Mouse (Mus musculus) left cerebral cortex, adult 18-20 months (tissue): ENCODE results near the gene Snrk. TPM values are rescaled to one million over a fixed set of nuclear protein-coding genes. Genes with fewer than 3 reads are reported as not detected.

Experiments
- DNase-seq, 2 experiments: peaks; one replicate each; pipeline ENCODE4 v3.0.0; 2021 to 2022; ENCODE audit warnings: low spot score in 2 of 2, mixed read lengths in 1 of 2
- total RNA-seq, 2 experiments: library from RNA; stranded (reverse); gene quantifications; 2 replicates each; pipeline ENCODE4 v1.2.3; 2021

Gene Snrk
- total RNA-seq, 2 experiments from 2014 or later = 120 to 122 TPM

- no peak for DNase-seq
Observed at GRCm38 (mm10) chr9:122177256-122178220, 60.5 kb downstream of the Snrk start.

GRCm38 (mm10) chr9:122178427-122178826 lies 61.4 kb downstream of the Snrk start:
- no peak for DNase-seq

- DNase-seq = no peak
Observed at GRCm38 (mm10) chr9:122180105-122180504, 63.0 kb downstream of the Snrk start.

GRCm38 (mm10) chr9:122183074-122183473 lies 66.0 kb downstream of the Snrk start:
- no peak for DNase-seq

- no peak for DNase-seq
Observed at GRCm38 (mm10) chr9:122184329-122184728, 67.3 kb downstream of the Snrk start.

GRCm38 (mm10) chr9:122185061-122185460 lies 68.0 kb downstream of the Snrk start:
- peak; percentile 77 to 79 for DNase-seq

GRCm38 (mm10) chr9:122185953-122186352 lies 68.9 kb downstream of the Snrk start:
- DNase-seq = peak in 1 of 2 experiments; percentile 26

- DNase-seq = no peak
Observed at GRCm38 (mm10) chr9:122186643-122187226, 69.7 kb downstream of the Snrk start.

- DNase-seq = no peak
Observed at GRCm38 (mm10) chr9:122187451-122187921, 70.4 kb downstream of the Snrk start.

GRCm38 (mm10) chr9:122188724-122189123 lies 71.7 kb downstream of the Snrk start:
- no peak for DNase-seq

GRCm38 (mm10) chr9:122193361-122193760 lies 76.3 kb downstream of the Snrk start:
- no peak for DNase-seq

- no peak for DNase-seq
Observed at GRCm38 (mm10) chr9:122193823-122194222, 76.8 kb downstream of the Snrk start.

GRCm38 (mm10) chr9:122195042-122195682 lies 78.1 kb downstream of the Snrk start:
- DNase-seq = no peak

GRCm38 (mm10) chr9:122197021-122197420 lies 80.0 kb downstream of the Snrk start:
- no peak for DNase-seq

GRCm38 (mm10) chr9:122198621-122199020 lies 81.6 kb downstream of the Snrk start:
- no peak for DNase-seq

GRCm38 (mm10) chr9:122199253-122199652 lies 82.2 kb downstream of the Snrk start:
- DNase-seq = peak; percentile 39 to 51

GRCm38 (mm10) chr9:122204508-122204907 lies 87.4 kb downstream of the Snrk start:
- no peak for DNase-seq

GRCm38 (mm10) chr9:122205543-122206200 lies 88.6 kb downstream of the Snrk start:
- DNase-seq = no peak

GRCm38 (mm10) chr9:122208311-122208710 lies 91.2 kb downstream of the Snrk start:
- DNase-seq = no peak

- no peak for DNase-seq
Observed at GRCm38 (mm10) chr9:122215118-122215517, 98.1 kb downstream of the Snrk start.

GRCm38 (mm10) chr9:122216945-122217529 lies 100.0 kb downstream of the Snrk start:
- no peak for DNase-seq
